Mouse (Mus musculus) lung, postnatal 0 days (tissue): ENCODE measurements around the gene Gm7073.

Experiments
- CTCF ChIP-seq: IDR thresholded peaks from 2 replicates; pipeline ENCODE4 v1.5.1; 2016; ENCODE audit warnings: antibody characterized with exemption, mild to moderate bottlenecking
- EP300 ChIP-seq: IDR thresholded peaks from 2 replicates; pipeline ENCODE4 v1.6.1; 2016; ENCODE audit warnings: antibody characterized with exemption, mild to moderate bottlenecking, control low read depth

- TF ChIP-seq CTCF (no peak), EP300 (no peak)
These were observed 152.2 kb downstream of the Gm7073 start for GRCm38 (mm10) chrX:60386852-60387251.
